Mouse (Mus musculus) monocyte, adult 2 months (primary cell): ENCODE data around the gene Tapt1.
A peak's percentile ranks its signal among the peaks of the same experiment; 100 is the strongest.
"Not testable (repeated sequence)": the region's sequence is repeated elsewhere in the genome, so short reads cannot be mapped to it uniquely, and the experiment has no call there.

ENCODE experiments used
- DNase-seq, 2 experiments: peaks; one replicate each; pipeline ENCODE4 v3.0.0; 2022; ENCODE audit warnings: low spot score in 2 of 2, low read depth in 1 of 2

The Tapt1 gene

GRCm38 (mm10) chr5:44226521-44227461 lies at the start of gene Tapt1:
Gene Tapt1 (minus strand): TSS chr5:44226626.
- DNase-seq: peak; percentile 33 to 72

DNA sequence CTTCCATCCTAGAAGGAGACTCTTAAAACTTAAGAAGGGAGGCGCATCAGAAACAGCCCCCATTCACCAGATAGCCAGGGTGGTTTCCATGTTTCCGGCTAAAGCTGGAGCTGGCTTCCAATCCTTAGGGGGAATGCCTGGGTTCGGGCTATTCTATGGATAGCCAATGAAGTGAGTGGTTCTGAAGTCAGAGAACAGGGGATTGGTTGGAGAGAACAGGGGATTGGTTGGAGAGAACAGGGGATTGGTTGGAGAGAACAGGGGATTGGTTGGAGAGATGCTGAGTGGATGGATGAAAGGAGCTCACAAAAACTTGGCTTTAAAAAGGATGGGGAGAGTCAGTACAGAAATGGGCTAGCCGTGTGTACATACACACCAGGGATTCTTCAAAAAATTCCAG lies 45.1 kb upstream of the Tapt1 start:
- DNase-seq: no peak

DNA sequence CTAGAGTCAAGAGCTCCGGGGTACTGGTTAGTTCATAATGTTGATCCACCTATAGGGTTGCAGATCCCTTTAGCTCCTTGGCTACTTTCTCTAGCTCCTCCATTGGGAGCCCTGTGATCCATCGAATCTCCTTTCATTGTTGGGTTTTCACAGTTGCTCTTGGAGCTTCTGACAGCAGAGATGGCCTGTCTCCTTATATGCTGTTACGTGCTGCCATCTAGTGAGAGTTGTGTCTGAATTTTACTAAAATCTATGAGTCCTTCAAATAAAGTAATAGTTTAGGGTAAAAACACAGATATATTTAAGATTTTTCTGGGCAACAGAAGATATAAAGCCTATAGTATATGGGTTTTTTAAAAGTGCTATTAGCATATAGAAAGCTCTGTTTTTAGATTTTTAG lies 42.1 kb upstream of the Tapt1 start:
- not testable (repeated sequence) for DNase-seq

- no peak for DNase-seq
Observed at GRCm38 (mm10) chr5:44261691-44262090, 35.3 kb upstream of the Tapt1 start.

DNA sequence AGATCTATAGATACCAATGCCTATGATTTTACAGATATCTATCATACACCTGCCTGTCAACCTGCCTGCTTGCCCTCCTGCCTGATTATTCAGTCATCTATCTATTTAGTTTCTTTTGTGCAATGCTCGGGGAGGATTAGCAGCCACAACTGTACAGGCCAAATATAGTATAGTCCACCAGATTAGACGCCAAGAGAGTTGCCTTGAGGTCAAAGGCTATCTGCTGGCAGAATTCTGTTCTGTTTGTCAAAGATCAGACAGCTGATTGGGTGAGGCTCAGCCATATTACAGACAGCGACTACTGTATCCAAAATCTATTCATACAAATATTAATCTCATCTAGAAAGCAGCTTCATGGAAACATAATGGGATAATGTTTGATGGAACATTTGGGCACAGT lies 34.7 kb upstream of the Tapt1 start:
- no peak for DNase-seq

- no peak for DNase-seq
Observed at GRCm38 (mm10) chr5:44259678-44260077, 33.3 kb upstream of the Tapt1 start.

GRCm38 (mm10) chr5:44258163-44258562 lies 31.7 kb upstream of the Tapt1 start:
- no peak for DNase-seq

- DNase-seq: no peak
Observed at GRCm38 (mm10) chr5:44257401-44257800, 31.0 kb upstream of the Tapt1 start.

- DNase-seq: no peak
Observed at GRCm38 (mm10) chr5:44256512-44256911, 30.1 kb upstream of the Tapt1 start.

DNA sequence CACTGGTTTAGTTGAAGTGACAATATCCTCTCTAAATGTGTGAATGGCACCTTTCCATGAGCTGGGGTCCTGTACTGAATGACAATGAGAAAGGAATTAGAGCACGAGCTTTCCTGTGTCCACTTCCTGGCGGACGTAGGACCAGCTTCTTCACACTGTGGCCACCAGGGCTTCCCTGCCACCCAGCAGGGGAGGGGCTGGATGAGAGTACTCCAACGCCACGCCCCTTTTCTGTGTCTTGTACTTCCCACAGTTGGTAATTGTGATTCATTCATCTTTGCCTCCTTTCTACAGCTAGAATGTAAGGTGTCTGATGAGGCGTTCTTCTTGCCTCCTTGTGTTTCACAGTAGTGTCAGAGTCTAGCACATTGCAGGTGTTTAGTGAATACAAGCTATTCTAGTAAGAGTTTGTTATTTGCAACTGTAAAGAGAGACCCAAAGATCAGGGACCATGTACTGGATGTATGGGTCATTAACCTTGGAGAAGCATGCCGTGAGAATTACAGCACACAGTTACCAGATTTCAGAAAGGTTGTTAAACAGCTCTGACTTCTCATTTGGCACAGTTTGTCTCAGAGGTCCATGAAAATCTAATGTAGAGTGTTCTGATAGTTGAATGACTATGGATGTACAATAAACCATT lies 29.5 kb upstream of the Tapt1 start:
- DNase-seq: no peak

DNA sequence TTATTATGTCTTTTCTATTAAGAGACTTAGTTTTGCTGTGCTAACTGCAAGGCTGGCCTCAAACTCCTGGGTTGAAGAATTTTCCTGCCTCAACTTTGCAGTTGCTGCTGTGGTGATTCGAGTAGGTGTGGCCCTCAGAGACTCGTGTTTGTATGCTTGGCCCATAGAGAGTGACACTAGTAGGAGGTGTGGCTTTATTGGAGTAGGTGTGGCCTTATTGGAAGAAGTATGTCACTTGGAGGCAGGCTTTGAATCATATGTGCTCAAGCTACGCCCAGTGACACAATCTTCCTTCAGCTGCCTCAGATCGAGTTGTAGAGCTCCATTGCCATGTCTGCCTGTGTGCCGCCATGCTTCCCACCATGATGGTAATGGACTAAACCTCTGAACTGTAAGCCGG lies 27.0 kb upstream of the Tapt1 start:
- DNase-seq: no peak

- DNase-seq: no peak
Observed at GRCm38 (mm10) chr5:44252395-44252794, 26.0 kb upstream of the Tapt1 start.

DNA sequence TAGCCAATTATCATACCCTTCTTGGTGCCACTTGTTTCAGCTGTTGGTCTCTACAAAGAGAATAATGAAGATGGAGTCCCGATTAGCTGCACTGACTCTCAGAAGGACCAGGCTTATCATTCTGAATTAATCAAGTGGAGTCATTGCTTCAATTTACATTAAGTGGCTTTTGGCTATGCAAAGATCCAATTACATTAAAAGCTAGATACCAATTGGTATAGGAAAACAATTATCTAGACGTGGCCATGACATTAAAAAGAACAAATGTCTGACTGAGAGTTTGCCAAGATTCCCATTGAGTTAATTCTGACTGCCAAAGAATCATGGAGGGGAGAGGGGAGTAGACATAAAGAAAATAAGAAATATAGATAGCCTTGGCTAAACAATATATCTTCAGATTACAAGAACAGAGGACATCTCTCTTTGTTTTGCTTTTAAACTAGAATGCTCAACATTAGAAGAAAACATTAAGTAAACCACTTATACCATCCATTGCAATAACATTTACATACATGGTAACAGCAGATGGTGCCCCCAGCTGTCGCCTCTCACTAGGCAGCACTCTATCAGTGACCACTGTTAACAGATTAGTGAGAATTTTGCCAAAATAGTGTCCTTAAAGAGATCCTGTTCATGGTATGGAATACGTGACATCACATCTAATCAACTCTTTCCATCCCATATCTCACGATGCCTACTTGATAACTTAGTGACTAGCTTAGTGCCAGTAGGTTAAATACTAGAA lies 24.0 kb upstream of the Tapt1 start:
- DNase-seq: no peak

DNA sequence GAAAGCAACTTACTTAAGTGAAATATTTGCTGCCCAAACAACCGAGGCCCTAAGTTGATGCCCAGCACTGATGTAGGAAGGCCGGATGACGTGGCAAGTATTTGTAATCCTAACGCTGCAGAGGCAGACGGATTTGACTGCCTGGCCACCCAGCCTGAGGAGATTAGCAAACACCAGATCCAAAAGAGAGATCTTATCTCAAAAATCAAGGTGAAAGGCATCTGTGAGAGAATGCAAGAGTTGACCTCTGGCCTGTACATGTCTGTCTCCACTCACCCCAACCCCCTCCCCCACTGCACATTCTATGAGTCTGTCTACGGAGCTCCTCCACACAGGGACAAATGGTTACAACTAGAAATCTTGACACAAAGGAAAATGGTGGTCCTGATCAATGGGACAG lies 22.9 kb upstream of the Tapt1 start:
- DNase-seq: no peak

GRCm38 (mm10) chr5:44246493-44247217 lies 20.2 kb upstream of the Tapt1 start:
- no peak for DNase-seq

DNA sequence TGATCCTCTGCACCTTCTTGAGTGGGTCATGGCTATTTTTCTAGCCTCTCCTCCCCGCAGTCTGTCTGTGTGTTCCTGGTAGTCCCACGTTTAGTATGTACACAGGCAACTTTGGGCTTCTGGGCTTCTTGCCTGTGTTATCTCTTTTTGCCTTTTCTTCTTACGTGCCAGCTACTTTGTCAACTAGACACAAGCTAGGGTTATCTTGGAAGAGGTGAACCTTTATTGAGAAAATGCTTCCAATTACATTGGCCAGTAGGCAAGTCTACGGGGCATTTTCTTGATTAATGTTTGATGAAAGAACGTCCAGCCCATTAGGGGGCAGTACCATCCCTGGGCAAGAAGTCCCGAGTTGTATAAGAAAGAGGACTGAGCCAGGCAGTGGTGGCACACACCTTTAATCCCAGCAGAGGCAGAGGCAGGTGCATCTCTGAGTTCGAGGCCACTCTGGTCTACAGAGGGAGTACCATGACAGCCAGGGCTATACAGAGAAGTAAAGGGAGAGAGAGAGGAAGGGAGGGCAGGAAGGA lies 18.5 kb upstream of the Tapt1 start:
- DNase-seq: no peak

- DNase-seq: no peak
Observed at GRCm38 (mm10) chr5:44242828-44243227, 16.4 kb upstream of the Tapt1 start.

DNA sequence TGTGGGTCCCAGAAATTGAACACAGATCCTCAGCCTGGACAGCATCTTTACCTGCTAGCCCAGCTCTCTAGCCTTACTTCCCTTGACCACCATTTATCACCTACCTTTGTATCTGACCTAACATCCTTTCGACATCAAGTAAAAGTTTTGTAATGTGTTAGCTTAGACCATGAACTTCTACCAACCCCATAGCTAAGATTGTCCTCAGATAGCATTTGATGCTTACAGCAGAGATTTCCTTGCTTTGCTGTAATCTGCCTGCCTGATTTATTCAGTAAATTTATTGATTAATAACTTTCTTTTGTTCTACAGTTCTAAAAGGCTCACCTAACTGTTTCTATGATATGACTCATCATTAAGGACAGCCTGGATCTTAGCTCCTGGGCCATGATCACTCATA lies 15.3 kb upstream of the Tapt1 start:
- no peak for DNase-seq

- no peak for DNase-seq
Observed at GRCm38 (mm10) chr5:44239187-44240136, 13.0 kb upstream of the Tapt1 start.

GRCm38 (mm10) chr5:44238201-44238600 lies 11.8 kb upstream of the Tapt1 start:
- no peak for DNase-seq
